Mouse (Mus musculus): ENCODE data around the gene Mrps12. TPM values are rescaled to one million over a fixed set of nuclear protein-coding genes. Genes with fewer than 3 reads are reported as not detected.

Gene Mrps12
- polyA plus RNA-seq, 1 experiment from 2014 or later, result 122 TPM

DNA sequence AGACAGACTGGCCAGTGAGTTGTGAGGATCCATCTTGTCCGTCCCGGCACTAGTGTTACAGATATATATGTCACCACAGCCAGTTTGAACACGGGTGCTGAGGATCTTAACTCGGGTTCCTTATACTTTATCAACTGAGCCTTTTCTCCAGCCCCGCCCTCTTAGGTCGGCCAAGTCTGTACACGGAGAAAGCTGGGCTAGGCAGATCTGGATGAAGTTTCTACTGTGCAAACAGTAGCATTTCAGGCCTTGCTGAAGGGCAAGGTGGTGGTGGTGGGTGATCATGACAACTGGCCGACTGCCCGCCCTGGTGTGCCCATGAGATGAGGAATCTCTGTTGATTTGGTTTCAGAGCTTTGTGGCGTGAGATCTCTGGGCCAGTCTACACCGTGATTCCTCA, 44.3 kb downstream of the Mrps12 start:
- Histone ChIP-seq H3K4me2 (no peak overlapping the region), H3K9ac (no peak overlapping the region), H3K9me3 (replicated peaks) (peaks cover 5% of the 10 kb centered on the region; the same call in 1 of the 2 replicates), H3K27me3 (peaks cover 26% of the 10 kb centered on the region), H3K4me3 (no peak overlapping the region), H3K36me3 (ENCODE audit: poor library complexity, severe bottlenecking) (no peaks in the 10 kb centered on the region), H3K4me1 (peaks cover 21% of the 10 kb centered on the region; the same call in 1 of the 2 replicates), H3K27ac (no peak overlapping the region)
- no peak for ATAC-seq
- 94% methylated on average over 11 of the region's 11 CpGs for WGBS

- Histone ChIP-seq H3K4me2 (no peak overlapping the region), H3K27me3 (peaks cover 28% of the 10 kb centered on the region), H3K36me3 (ENCODE audit: poor library complexity, severe bottlenecking) (no peaks in the 10 kb centered on the region), H3K27ac (no peak overlapping the region), H3K9me3 (replicated peaks) (no peaks in the 10 kb centered on the region), H3K4me3 (no peak overlapping the region), H3K9ac (no peak overlapping the region), H3K4me1 (peaks cover 21% of the 10 kb centered on the region; the same call in 1 of the 2 replicates)
- WGBS, result 47% methylated on average over 8 of the region's 8 CpGs
- no peak for ATAC-seq
These were observed 46.6 kb downstream of the Mrps12 start for GRCm38 (mm10) chr7:28694966-28695511.

GRCm38 (mm10) chr7:28694423-28694822, 47.2 kb downstream of the Mrps12 start:
- H3K27ac ChIP-seq, result no peak overlapping the region
- H3K27me3 ChIP-seq, result peaks cover 28% of the 10 kb centered on the region
- H3K36me3 ChIP-seq (ENCODE audit: poor library complexity, severe bottlenecking), result no peaks in the 10 kb centered on the region
- H3K4me3 ChIP-seq, result no peak overlapping the region
- H3K9ac ChIP-seq, result no peak overlapping the region
- 5% methylated on average over 14 of the region's 14 CpGs for WGBS
- H3K4me2 ChIP-seq, result peak overlapping the region; percentile 18; the same call in 1 of the 2 replicates
- ATAC-seq, result no peak
- H3K9me3 ChIP-seq (replicated peaks), result no peaks in the 10 kb centered on the region
- H3K4me1 ChIP-seq, result peaks cover 21% of the 10 kb centered on the region; the same call in 1 of the 2 replicates

DNA sequence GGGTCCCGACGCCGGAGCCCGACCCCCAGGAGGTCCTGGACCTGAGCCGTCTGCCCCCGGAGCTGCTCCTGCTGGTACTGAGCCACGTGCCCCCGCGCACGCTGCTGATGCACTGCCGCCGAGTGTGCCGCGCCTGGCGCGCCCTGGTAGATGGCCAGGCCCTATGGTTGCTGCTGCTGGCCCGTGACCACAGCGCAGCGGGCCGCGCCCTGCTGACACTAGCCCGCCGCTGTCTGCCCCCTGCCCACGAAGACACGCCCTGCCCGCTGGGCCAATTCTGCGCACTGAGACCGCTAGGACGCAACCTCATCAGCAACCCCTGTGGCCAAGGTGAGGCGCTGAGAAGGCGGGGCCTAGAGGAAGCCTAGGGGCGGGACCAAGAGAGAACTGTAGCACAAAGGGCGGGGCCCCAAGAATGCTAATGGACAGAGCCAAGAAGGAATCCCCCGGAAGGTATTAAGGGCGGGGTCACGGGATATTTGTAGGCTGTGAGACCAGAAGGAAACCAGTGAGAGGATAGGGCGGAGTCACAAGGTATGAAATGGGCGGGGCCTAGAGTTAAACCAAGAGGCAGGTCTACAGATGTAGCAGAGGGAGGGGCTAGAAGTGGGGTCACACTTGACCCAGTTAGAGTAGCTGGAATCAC, 48.2 kb downstream of the Mrps12 start:
- H3K27ac ChIP-seq, result no peak overlapping the region
- no peaks in the 10 kb centered on the region for H3K9me3 ChIP-seq (replicated peaks)
- H3K36me3 ChIP-seq (ENCODE audit: poor library complexity, severe bottlenecking), result no peaks in the 10 kb centered on the region
- H3K4me2 ChIP-seq, result peak overlapping the region; percentile 91
- peak; percentile 75 for ATAC-seq
- peaks cover 21% of the 10 kb centered on the region; the same call in 1 of the 2 replicates for H3K4me1 ChIP-seq
- peaks cover 28% of the 10 kb centered on the region for H3K27me3 ChIP-seq
- H3K4me3 ChIP-seq, result peak overlapping the region; percentile 57
- H3K9ac ChIP-seq, result peak overlapping the region; percentile 66
- under 1% methylated on average over 38 of the region's 38 CpGs for WGBS

GRCm38 (mm10) chr7:28692545-28693320, 48.9 kb downstream of the Mrps12 start, which contains the start of gene Fbxo27:
Gene Fbxo27 (plus strand): TSS chr7:28692849.
- Histone ChIP-seq H3K9me3 (replicated peaks) (no peaks in the 10 kb centered on the region), H3K9ac (peak within 1 kb of the TSS; percentile 66), H3K27me3 (peaks cover 28% of the 10 kb centered on the region), H3K4me3 (peak within 1 kb of the TSS; percentile 57), H3K4me2 (peak within 1 kb of the TSS; percentile 91), H3K27ac (no peak within 1 kb of the TSS), H3K36me3 (ENCODE audit: poor library complexity, severe bottlenecking) (no peaks in the 10 kb centered on the region), H3K4me1 (peaks cover 21% of the 10 kb centered on the region; the same call in 1 of the 2 replicates)
- 17% methylated on average over 27 of the region's 30 CpGs for WGBS
- peak; percentile 53; the same call in 1 of the 2 replicates for ATAC-seq

- peaks cover 21% of the 10 kb centered on the region; the same call in 1 of the 2 replicates for H3K4me1 ChIP-seq
- no peaks in the 10 kb centered on the region for H3K9me3 ChIP-seq (replicated peaks)
- no peak for ATAC-seq
- H3K9ac ChIP-seq, result no peak overlapping the region
- H3K27ac ChIP-seq, result no peak overlapping the region
- no peaks in the 10 kb centered on the region for H3K36me3 ChIP-seq (ENCODE audit: poor library complexity, severe bottlenecking)
- H3K4me2 ChIP-seq, result no peak overlapping the region
- H3K27me3 ChIP-seq, result peaks cover 28% of the 10 kb centered on the region
- no peak overlapping the region for H3K4me3 ChIP-seq
- WGBS, result 70% methylated on average over 7 of the region's 7 CpGs
These were observed 50.5 kb downstream of the Mrps12 start for GRCm38 (mm10) chr7:28691075-28691474.

Other genes with a start within 250 kb of the Mrps12 start
- gene Ifnl2, start 231.4 kb downstream of the Mrps12 start, polyA plus RNA-seq (2015; fragmentation: Nextera tagmentation; extraction: Ambion mirVana), result not detected in 2 replicates
- gene Ifnl3, start 219.0 kb downstream of the Mrps12 start, polyA plus RNA-seq (2015; fragmentation: Nextera tagmentation; extraction: Ambion mirVana), result not detected in 2 replicates
- not detected in 2 replicates for gene Sycn, start 200.9 kb downstream of the Mrps12 start, polyA plus RNA-seq (2015; fragmentation: Nextera tagmentation; extraction: Ambion mirVana)
- not detected in 2 replicates for gene Nccrp1, start 194.6 kb downstream of the Mrps12 start, polyA plus RNA-seq (2015; fragmentation: Nextera tagmentation; extraction: Ambion mirVana)
- gene Samd4b, start 143.7 kb downstream of the Mrps12 start, polyA plus RNA-seq (2015; fragmentation: Nextera tagmentation; extraction: Ambion mirVana), result 20.0 and 20.5 TPM in 2 replicates
- 36.1 and 36.8 TPM in 2 replicates for gene Pak4, start 143.6 kb downstream of the Mrps12 start, polyA plus RNA-seq (2015; fragmentation: Nextera tagmentation; extraction: Ambion mirVana)
- gene Acp7, start 110.5 kb downstream of the Mrps12 start, polyA plus RNA-seq (2015; fragmentation: Nextera tagmentation; extraction: Ambion mirVana), result not detected in 2 replicates
- 3.6 and 3.8 TPM in 2 replicates for gene Fbxo27, start 49.0 kb downstream of the Mrps12 start, polyA plus RNA-seq (2015; fragmentation: Nextera tagmentation; extraction: Ambion mirVana)
- 4.4 and 5.3 TPM in 2 replicates for gene Fbxo17, start 25.0 kb downstream of the Mrps12 start, polyA plus RNA-seq (2015; fragmentation: Nextera tagmentation; extraction: Ambion mirVana)
- 23.0 and 23.7 TPM in 2 replicates for gene Sars2, start 172 bp upstream of the Mrps12 start, polyA plus RNA-seq (2015; fragmentation: Nextera tagmentation; extraction: Ambion mirVana)
- not detected in 2 replicates for gene Ccer2, start 14.4 kb upstream of the Mrps12 start, polyA plus RNA-seq (2015; fragmentation: Nextera tagmentation; extraction: Ambion mirVana)
- 86.3 and 86.9 TPM in 2 replicates for gene Sirt2, start 24.9 kb upstream of the Mrps12 start, polyA plus RNA-seq (2015; fragmentation: Nextera tagmentation; extraction: Ambion mirVana)
- gene Nfkbib, start 25.7 kb upstream of the Mrps12 start, polyA plus RNA-seq (2015; fragmentation: Nextera tagmentation; extraction: Ambion mirVana), result 51.0 and 52.9 TPM in 2 replicates
- gene Rinl, start 47.1 kb upstream of the Mrps12 start, polyA plus RNA-seq (2015; fragmentation: Nextera tagmentation; extraction: Ambion mirVana), result 1.7 and 2.0 TPM in 2 replicates
- 264 and 282 TPM in 2 replicates for gene Hnrnpl, start 66.7 kb upstream of the Mrps12 start, polyA plus RNA-seq (2015; fragmentation: Nextera tagmentation; extraction: Ambion mirVana)
- gene Ech1, start 83.4 kb upstream of the Mrps12 start, polyA plus RNA-seq (2015; fragmentation: Nextera tagmentation; extraction: Ambion mirVana), result 69.1 and 75.6 TPM in 2 replicates
- gene Lgals4, start 92.0 kb upstream of the Mrps12 start, polyA plus RNA-seq (2015; fragmentation: Nextera tagmentation; extraction: Ambion mirVana), result 2.5 and 3.3 TPM in 2 replicates
- 2.0 and 2.4 TPM in 2 replicates for gene Lgals7, start 122.0 kb upstream of the Mrps12 start, polyA plus RNA-seq (2015; fragmentation: Nextera tagmentation; extraction: Ambion mirVana)
- 0.21 and 0.30 TPM in 2 replicates for gene Capn12, start 139.6 kb upstream of the Mrps12 start, polyA plus RNA-seq (2015; fragmentation: Nextera tagmentation; extraction: Ambion mirVana)
- 114 and 136 TPM in 2 replicates for gene Actn4, start 220.5 kb upstream of the Mrps12 start, polyA plus RNA-seq (2015; fragmentation: Nextera tagmentation; extraction: Ambion mirVana)
- 351 and 356 TPM in 2 replicates for gene Eif3k, start 240.0 kb upstream of the Mrps12 start, polyA plus RNA-seq (2015; fragmentation: Nextera tagmentation; extraction: Ambion mirVana)
- 4.3 and 4.4 TPM in 2 replicates for gene Map4k1, start 240.2 kb upstream of the Mrps12 start, polyA plus RNA-seq (2015; fragmentation: Nextera tagmentation; extraction: Ambion mirVana)